Mouse (Mus musculus): ENCODE measurements at regions not wholly inside any gene's neighbourhood (a gene's known extent, or its start where the extent isn't known, plus 50 kb on each side); places are given as distances from the start of the nearest gene placed in this dataset.

DNA sequence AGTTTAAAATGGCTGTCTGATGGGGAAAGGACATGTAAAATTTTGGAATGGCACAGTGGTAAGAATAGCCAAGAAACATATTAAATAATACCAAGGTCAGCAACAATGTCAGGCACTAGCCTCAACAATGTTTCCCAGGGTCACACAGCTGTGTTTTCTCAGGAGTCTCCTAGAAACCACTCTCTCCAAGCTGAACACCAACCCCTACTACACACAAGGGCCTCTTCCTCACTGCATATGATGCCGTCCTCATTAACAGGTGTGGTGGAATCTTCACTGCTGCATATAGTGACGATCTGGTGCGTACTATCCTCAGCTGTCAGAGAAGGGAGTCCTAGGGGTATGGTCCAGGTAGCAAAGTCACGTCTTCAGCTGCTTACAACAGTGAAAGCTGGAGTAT is 1275.4 kb upstream of the A1bg start:
- H3K36me3 ChIP-seq (replicated peaks in 1 of 2; ENCODE audit: control insufficient read depth in 1 of 2, insufficient read depth in 1 of 2, low read length in 1 of 2) = peaks cover 58 to 94% of the 10 kb centered on the region in 2 experiments
- in situ Hi-C loops (cut with MboI; ENCODE audit: low pct_ligation_motif_present, low pct_unique_long_range_greater_than_20kb, low sequenced_read_pairs) = no loop called here
- 0 out of 2 replicates have a peak, but pooled peaks have one; percentile 11 for TF ChIP-seq POLR2A (IDR thresholded peaks at IDR 0.05; ENCODE audit: low read depth, low read length)
- no peak for TF ChIP-seq ZNF384 (IDR thresholded peaks at IDR 0.05; ENCODE audit: low read depth, low read length)
- no peak for TF ChIP-seq MXI1 (IDR thresholded peaks at IDR 0.05; ENCODE audit: low read depth, low read length)
- TF ChIP-seq MYC (IDR thresholded peaks at IDR 0.05; ENCODE audit: low read depth, low read length) = no peak
- dilution Hi-C loops (cut with MboI; ENCODE audit: extremely low pct_ligation_motif_present, extremely low pct_unique_long_range_greater_than_20kb, low sequenced_read_pairs) = no loop called here
- no peak overlapping the region for H3K4me2 ChIP-seq (ENCODE audit: insufficient read depth, low read depth, poor library complexity, severe bottlenecking)
- H3K9ac ChIP-seq (ENCODE audit: insufficient read depth, low read depth) = no peak overlapping the region
- no peaks in the 10 kb centered on the region for H3K27me3 ChIP-seq (replicated peaks)
- H3K4me3 ChIP-seq (replicated peaks in 1 of 3; ENCODE audit: low read depth in 2 of 3, low read length in 2 of 3, poor library complexity in 1 of 3) = no peak overlapping the region
- H3K27ac ChIP-seq (ENCODE audit: insufficient read depth, low read depth) = no peak overlapping the region
- peaks cover 12 to 61% of the 10 kb centered on the region in 2 experiments for H3K4me1 ChIP-seq (ENCODE audit: control insufficient read depth in 1 of 2, insufficient read depth in 2 of 2)
- H3K79me2 ChIP-seq (replicated peaks; ENCODE audit: control insufficient read depth, extremely low read depth, insufficient read depth, poor library complexity, severe bottlenecking) = peaks cover 56% of the 10 kb centered on the region
- DNase-seq (ENCODE audit: extremely low read depth) = no peak
- H3K9me3 ChIP-seq (replicated peaks; ENCODE audit: low read length) = peaks cover 17% of the 10 kb centered on the region

DNA sequence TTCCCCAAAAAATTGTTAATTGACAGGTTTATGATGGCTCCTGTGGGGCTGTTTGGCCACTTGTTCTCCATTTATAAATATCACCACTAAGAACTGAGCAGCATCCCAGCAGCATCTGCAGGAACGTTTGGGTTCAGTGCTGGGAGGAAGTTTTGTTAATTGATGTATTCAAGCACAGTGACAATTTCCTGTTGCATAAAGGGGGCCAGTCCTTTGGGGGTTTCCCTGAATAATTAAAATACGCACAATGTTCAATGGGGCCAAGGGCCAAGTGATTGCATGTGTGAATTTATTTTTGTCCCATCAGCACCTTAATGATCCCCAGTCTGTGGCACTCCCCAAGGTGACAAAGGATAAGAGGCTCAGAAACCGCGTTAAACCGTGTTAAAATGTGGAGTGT is 1272.6 kb upstream of the A1bg start:
- H3K9ac ChIP-seq (ENCODE audit: insufficient read depth, low read depth) = no peak overlapping the region
- no peak overlapping the region for H3K4me2 ChIP-seq (ENCODE audit: insufficient read depth, low read depth, poor library complexity, severe bottlenecking)
- H3K4me1 ChIP-seq (ENCODE audit: control insufficient read depth in 1 of 2, insufficient read depth in 2 of 2) = peaks cover 20 to 74% of the 10 kb centered on the region in 2 experiments
- in situ Hi-C loops (cut with MboI; ENCODE audit: low pct_ligation_motif_present, low pct_unique_long_range_greater_than_20kb, low sequenced_read_pairs) (no loop called here), dilution Hi-C loops (cut with MboI; ENCODE audit: extremely low pct_ligation_motif_present, extremely low pct_unique_long_range_greater_than_20kb, low sequenced_read_pairs) (no loop called here)
- peak overlapping the region; percentile 36; the same call in 1 of the 2 replicates for H3K27ac ChIP-seq (ENCODE audit: insufficient read depth, low read depth)
- H3K27me3 ChIP-seq (replicated peaks) = no peaks in the 10 kb centered on the region
- H3K4me3 ChIP-seq (replicated peaks in 1 of 3; ENCODE audit: low read depth in 2 of 3, low read length in 2 of 3, poor library complexity in 1 of 3) = no peak overlapping the region
- TF ChIP-seq EP300 (IDR thresholded peaks at IDR 0.05; ENCODE audit: low read length) = peak; percentile 39; the same call in 1 of the 2 replicates
- no peak for TF ChIP-seq SMC3 (IDR thresholded peaks at IDR 0.05; ENCODE audit: low read depth, low read length)
- peak; percentile 33; the same call in 1 of the 2 replicates for TF ChIP-seq ETS1 (conservative IDR thresholded peaks at IDR 0.05; ENCODE audit: low read depth, low read length)
- 0 out of 2 replicates have a peak, but pooled peaks have one; percentile 23 for TF ChIP-seq HCFC1 (IDR thresholded peaks at IDR 0.05; ENCODE audit: low read depth, low read length)
- no peak for TF ChIP-seq TCF12 (IDR thresholded peaks at IDR 0.05; ENCODE audit: low read depth, low read length)
- peaks cover 38 to 94% of the 10 kb centered on the region in 2 experiments for H3K36me3 ChIP-seq (replicated peaks in 1 of 2; ENCODE audit: control insufficient read depth in 1 of 2, insufficient read depth in 1 of 2, low read length in 1 of 2)
- peaks cover 59% of the 10 kb centered on the region for H3K79me2 ChIP-seq (replicated peaks; ENCODE audit: control insufficient read depth, extremely low read depth, insufficient read depth, poor library complexity, severe bottlenecking)
- peak; percentile 66 for DNase-seq (ENCODE audit: extremely low read depth)
- H3K9me3 ChIP-seq (replicated peaks; ENCODE audit: low read length) = peaks cover 2% of the 10 kb centered on the region

GRCm38 (mm10) chr15:62192706-62193105 is 1269.9 kb upstream of the A1bg start:
- Histone ChIP-seq H3K27ac (ENCODE audit: insufficient read depth, low read depth) (no peak overlapping the region), H3K4me1 (ENCODE audit: control insufficient read depth in 1 of 2, insufficient read depth in 2 of 2) (peaks cover 34 to 93% of the 10 kb centered on the region in 2 experiments)
- dilution Hi-C loops (cut with MboI; ENCODE audit: extremely low pct_ligation_motif_present, extremely low pct_unique_long_range_greater_than_20kb, low sequenced_read_pairs) = no loop called here

More at GRCm38 (mm10) chr15:62192706-62193105, 1269.9 kb upstream of the A1bg start:
- Histone ChIP-seq H3K36me3 (replicated peaks in 1 of 2; ENCODE audit: control insufficient read depth in 1 of 2, insufficient read depth in 1 of 2, low read length in 1 of 2) (peaks cover 24 to 91% of the 10 kb centered on the region in 2 experiments), H3K9ac (ENCODE audit: insufficient read depth, low read depth) (no peak overlapping the region), H3K9me3 (replicated peaks; ENCODE audit: low read length) (no peaks in the 10 kb centered on the region), H3K27me3 (replicated peaks) (no peaks in the 10 kb centered on the region), H3K79me2 (replicated peaks; ENCODE audit: control insufficient read depth, extremely low read depth, insufficient read depth, poor library complexity, severe bottlenecking) (peaks cover 63% of the 10 kb centered on the region), H3K4me2 (ENCODE audit: insufficient read depth, low read depth, poor library complexity, severe bottlenecking) (no peak overlapping the region), H3K4me3 (replicated peaks in 1 of 3; ENCODE audit: low read depth in 2 of 3, low read length in 2 of 3, poor library complexity in 1 of 3) (no peak overlapping the region)
- in situ Hi-C loops (cut with MboI; ENCODE audit: low pct_ligation_motif_present, low pct_unique_long_range_greater_than_20kb, low sequenced_read_pairs) = no loop called here
- TF ChIP-seq MXI1 (IDR thresholded peaks at IDR 0.05; ENCODE audit: low read depth, low read length) (no peak), ZKSCAN1 (IDR thresholded peaks at IDR 0.05; ENCODE audit: borderline replicate concordance, low read depth, low read length) (no peak), POLR2AphosphoS2 (IDR thresholded peaks at IDR 0.05; ENCODE audit: low read depth, low read length) (no peak), UBTF (IDR thresholded peaks at IDR 0.05; ENCODE audit: low read depth, low read length) (no peak), HCFC1 (IDR thresholded peaks at IDR 0.05; ENCODE audit: low read depth, low read length) (no peak), JUN (IDR thresholded peaks at IDR 0.05; ENCODE audit: insufficient read depth, low read depth, low read length) (no peak), MEF2A (IDR thresholded peaks at IDR 0.05; ENCODE audit: borderline replicate concordance, low read depth, low read length) (no peak), POLR2A (IDR thresholded peaks at IDR 0.05; ENCODE audit: low read depth, low read length) (no peak), RAD21 (IDR thresholded peaks at IDR 0.05; ENCODE audit: low read depth, low read length) (no peak), TCF12 (IDR thresholded peaks at IDR 0.05; ENCODE audit: low read depth, low read length) (no peak), ELF1 (IDR thresholded peaks at IDR 0.05; ENCODE audit: low read depth, low read length) (no peak), ZC3H11A (IDR thresholded peaks at IDR 0.05; ENCODE audit: low read depth, low read length) (no peak), KAT2A (IDR thresholded peaks at IDR 0.05; ENCODE audit: insufficient replicate concordance, low read length) (no peak), SIN3A (IDR thresholded peaks at IDR 0.05; ENCODE audit: low read length) (no peak), GABPA (IDR thresholded peaks at IDR 0.05; ENCODE audit: insufficient replicate concordance, low read depth, low read length) (no peak), NRF1 (IDR thresholded peaks at IDR 0.05; ENCODE audit: low read depth, low read length) (no peak), ETS1 (conservative IDR thresholded peaks at IDR 0.05; ENCODE audit: low read depth, low read length) (no peak)
- DNase-seq (ENCODE audit: extremely low read depth) = no peak
